Mouse (Mus musculus): Measurements from ENCODE around the gene Dupd1.

DNA sequence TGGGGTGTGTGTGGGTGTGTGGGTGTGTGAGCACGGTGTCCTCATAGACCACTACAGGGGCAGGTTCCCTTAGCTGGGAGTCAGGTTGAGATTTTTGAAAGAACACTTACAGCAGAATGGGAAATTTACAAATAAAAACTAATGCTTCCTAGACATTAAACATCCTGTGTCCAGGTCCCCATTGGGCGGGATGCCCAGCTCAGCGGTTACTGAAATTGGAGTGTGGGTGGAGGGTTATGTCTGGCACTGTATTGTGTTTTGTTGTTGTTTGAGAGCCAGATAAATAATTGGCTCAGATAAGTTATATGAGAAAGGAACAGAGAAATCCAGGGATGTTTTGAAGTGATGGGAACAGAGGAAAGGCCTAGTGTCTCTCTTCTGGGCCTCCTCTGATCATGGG is 23.3 kb downstream of the Dupd1 start:
- TF ChIP-seq POLR2A (IDR thresholded peaks at IDR 0.05; ENCODE audit: control insufficient read depth, low read depth, low read length), result no peak
- TF ChIP-seq CTCF (IDR thresholded peaks at IDR 0.05; ENCODE audit: control insufficient read depth, insufficient read depth, insufficient replicate concordance, low read depth, low read length), result no peak

Measured in testis, adult 2 months (tissue).